Mouse (Mus musculus) forebrain, embryonic 11.5 days (tissue): Measurements from ENCODE around the gene Gm26602. TPM values are rescaled to one million over a fixed set of nuclear protein-coding genes. Genes with fewer than 3 reads are reported as not detected.
A peak's percentile ranks its signal among the peaks of the same experiment; 100 is the strongest.

Experiments
- ATAC-seq: fragments of 200-750 bp; cut with Nextera tagmentation; replicated peaks from 2 replicates; pipeline ENCODE4 v1.8.0; 2017; ENCODE audit warnings: moderate TSS enrichment; ENCODE audit not compliant: low FRiP score
- DNase-seq: peaks from one replicate; pipeline ENCODE4 v3.0.0-alpha.2; 2017; ENCODE audit warnings: low spot score
- H3K27ac ChIP-seq: fragments of 300-500 bp; sonication (generic); 2 replicates; pipeline ENCODE4 v1.5.1; 2014; ENCODE audit warnings: low read depth, low read length
- H3K27me3 ChIP-seq: fragments of 300-500 bp; sonication (generic); 2 replicates; pipeline ENCODE4 v1.6.1; 2014; ENCODE audit warnings: mild to moderate bottlenecking, low read length, mixed read lengths; ENCODE audit not compliant: control insufficient read depth, insufficient read depth
- H3K36me3 ChIP-seq: fragments of 300-500 bp; sonication (generic); 2 replicates; pipeline ENCODE4 v1.6.1; 2014; ENCODE audit warnings: mild to moderate bottlenecking, low read length, moderate library complexity, mixed read lengths; ENCODE audit not compliant: control insufficient read depth, insufficient read depth
- H3K4me1 ChIP-seq: fragments of 300-500 bp; sonication (generic); replicated peaks from 2 replicates; pipeline ENCODE4 v1.6.1; 2014; ENCODE audit warnings: low read length, mixed read lengths; ENCODE audit not compliant: control insufficient read depth, insufficient read depth
- H3K4me2 ChIP-seq: fragments of 300-500 bp; sonication (generic); 2 replicates; pipeline ENCODE4 v1.6.1; 2014; ENCODE audit warnings: low read depth, mild to moderate bottlenecking, low read length, moderate library complexity, mixed read lengths; ENCODE audit not compliant: severe bottlenecking
- H3K4me3 ChIP-seq: fragments of 300-500 bp; sonication (generic); 2 replicates; pipeline ENCODE4 v1.5.1; 2014; ENCODE audit warnings: low read depth, low read length
- H3K9ac ChIP-seq: fragments of 300-500 bp; sonication (generic); 2 replicates; pipeline ENCODE4 v1.6.1; 2014; ENCODE audit warnings: low read length
- H3K9me3 ChIP-seq: fragments of 300-500 bp; sonication (generic); 2 replicates; pipeline ENCODE4 v1.6.1; 2016; ENCODE audit warnings: low read length, mixed read lengths; ENCODE audit not compliant: control insufficient read depth
- WGBS: fragments of 180-500 bp; shearing (Covaris S2); extraction: QIAGEN DNeasy Blood & Tissue Kit; methylation state at CpG from one replicate; pipeline ENCODE4 v1.1.7; 2014; 5-methylcytosine and 5-hydroxymethylcytosine counted together
- polyA plus RNA-seq: library from polyadenylated mRNA; unstranded; fragments of >200 nt; fragmentation: Nextera tagmentation; extraction: Ambion mirVana; gene quantifications from 2 replicates; pipeline ENCODE4 v1.2.1, GENCODE M21; 2014

Gm26602 gene
- polyA plus RNA-seq, 1 experiment from 2014 or later, result 14.8 TPM

GRCm38 (mm10) chr10:79908167-79909091 is 2.2 kb upstream of the Gm26602 start, which contains the start of gene Med16:
Gene Med16 (minus strand): TSS chr10:79908923.
- H3K9ac ChIP-seq, result peak within 1 kb of the TSS; percentile 94
- peak within 1 kb of the TSS; percentile 95 for H3K27ac ChIP-seq
- 0 out of 2 replicates have a peak, but pooled peaks cover 5% of the 10 kb centered on the region for H3K4me1 ChIP-seq
- ATAC-seq (peak; percentile 93), DNase-seq (peak; percentile 97)
- H3K4me2 ChIP-seq, result peak within 1 kb of the TSS; percentile 39
- H3K9me3 ChIP-seq, result no peaks in the 10 kb centered on the region
- H3K36me3 ChIP-seq, result no peaks in the 10 kb centered on the region; the same call in 1 of the 2 replicates
- 2% methylated on average over 52 of the region's 52 CpGs for WGBS
- peak within 1 kb of the TSS; percentile 68 for H3K4me3 ChIP-seq
- 0 out of 2 replicates have a peak, but pooled peaks cover 2% of the 10 kb centered on the region for H3K27me3 ChIP-seq

- DNase-seq (no peak), ATAC-seq (peak; percentile 35)
- H3K27ac ChIP-seq, result peak overlapping the region; percentile 95; the same call in 1 of the 2 replicates
- 24% methylated on average over 14 of the region's 14 CpGs for WGBS
- 0 out of 2 replicates have a peak, but pooled peaks cover 2% of the 10 kb centered on the region for H3K27me3 ChIP-seq
- H3K9ac ChIP-seq, result peak overlapping the region; percentile 94; the same call in 1 of the 2 replicates
- H3K4me1 ChIP-seq, result 0 out of 2 replicates have a peak, but pooled peaks cover 5% of the 10 kb centered on the region
- H3K4me2 ChIP-seq, result peak overlapping the region; percentile 26; the same call in 1 of the 2 replicates
- no peaks in the 10 kb centered on the region for H3K9me3 ChIP-seq
- H3K4me3 ChIP-seq, result peak overlapping the region; percentile 68; the same call in 1 of the 2 replicates
- no peaks in the 10 kb centered on the region; the same call in 1 of the 2 replicates for H3K36me3 ChIP-seq
Observed at GRCm38 (mm10) chr10:79909092-79909922, 1.3 kb upstream of the Gm26602 start.

- Histone ChIP-seq H3K27ac (no peak overlapping the region), H3K9ac (no peak overlapping the region), H3K9me3 (no peaks in the 10 kb centered on the region), H3K4me3 (no peak overlapping the region), H3K4me2 (no peak overlapping the region), H3K27me3 (peaks cover 3% of the 10 kb centered on the region), H3K36me3 (no peaks in the 10 kb centered on the region), H3K4me1 (peaks cover 11% of the 10 kb centered on the region)
- DNase-seq (no peak), ATAC-seq (no peak)
- WGBS, result 66% methylated on average over 20 of the region's 20 CpGs
Observed at GRCm38 (mm10) chr10:79912412-79912811, 1.8 kb downstream of the Gm26602 start.

GRCm38 (mm10) chr10:79914131-79914947 is 3.7 kb downstream of the Gm26602 start:
- H3K27ac ChIP-seq, result no peak overlapping the region
- no peaks in the 10 kb centered on the region for H3K9me3 ChIP-seq
- H3K4me3 ChIP-seq, result no peak overlapping the region
- H3K4me2 ChIP-seq, result no peak overlapping the region
- peaks cover 13% of the 10 kb centered on the region for H3K4me1 ChIP-seq
- H3K36me3 ChIP-seq, result no peaks in the 10 kb centered on the region
- peaks cover 22% of the 10 kb centered on the region for H3K27me3 ChIP-seq
- no peak overlapping the region for H3K9ac ChIP-seq
- DNase-seq, result no peak
- WGBS, result 67% methylated on average over 9 of the region's 11 CpGs
- no peak for ATAC-seq

- peaks cover 29% of the 10 kb centered on the region for H3K27me3 ChIP-seq
- H3K4me1 ChIP-seq, result peaks cover 15% of the 10 kb centered on the region
- H3K36me3 ChIP-seq, result no peaks in the 10 kb centered on the region
- H3K4me2 ChIP-seq, result no peak overlapping the region
- ATAC-seq (no peak), DNase-seq (no peak)
- H3K9me3 ChIP-seq, result no peaks in the 10 kb centered on the region
- H3K4me3 ChIP-seq, result no peak overlapping the region
- WGBS, result 76% methylated on average over 7 of the region's 7 CpGs
- H3K27ac ChIP-seq, result no peak overlapping the region
- H3K9ac ChIP-seq, result peak overlapping the region; percentile 20; the same call in 1 of the 2 replicates
Observed at GRCm38 (mm10) chr10:79914948-79915596, 4.4 kb downstream of the Gm26602 start.

GRCm38 (mm10) chr10:79916081-79916480 is 5.4 kb downstream of the Gm26602 start:
- Histone ChIP-seq H3K9me3 (no peaks in the 10 kb centered on the region), H3K4me1 (peaks cover 21% of the 10 kb centered on the region), H3K27ac (no peak overlapping the region; the same call in 1 of the 2 replicates), H3K4me2 (peak overlapping the region; percentile 83), H3K27me3 (peaks cover 40% of the 10 kb centered on the region), H3K4me3 (peak overlapping the region; percentile 81), H3K9ac (peak overlapping the region; percentile 94), H3K36me3 (no peaks in the 10 kb centered on the region)
- ATAC-seq, result no peak
- DNase-seq, result no peak
- 7% methylated on average over 8 of the region's 8 CpGs for WGBS

- H3K4me3 ChIP-seq, result peak within 1 kb of the TSS; percentile 81
- H3K27me3 ChIP-seq, result peaks cover 48% of the 10 kb centered on the region
- H3K9me3 ChIP-seq, result no peaks in the 10 kb centered on the region
- WGBS, result 2% methylated on average over 42 of the region's 42 CpGs
- H3K9ac ChIP-seq, result peak within 1 kb of the TSS; percentile 94
- H3K4me1 ChIP-seq, result peaks cover 21% of the 10 kb centered on the region
- DNase-seq (peak; percentile 90), ATAC-seq (peak; percentile 87)
- H3K4me2 ChIP-seq, result peak within 1 kb of the TSS; percentile 83
- H3K27ac ChIP-seq, result no peak within 1 kb of the TSS; the same call in 1 of the 2 replicates
- H3K36me3 ChIP-seq, result no peaks in the 10 kb centered on the region
Observed at GRCm38 (mm10) chr10:79916808-79917531, 6.3 kb downstream of the Gm26602 start, which contains the start of gene Kiss1r. Gene Kiss1r (plus strand): TSS chr10:79916971.
